Mouse (Mus musculus): Measurements from ENCODE around the gene Sf3b1.

GRCm38 (mm10) chr1:55061772-55062171 lies 34.5 kb upstream of the Sf3b1 start:
- TF ChIP-seq TAL1 (IDR thresholded peaks at IDR 0.05; ENCODE audit: low read length) (no peak), GATA1 (IDR thresholded peaks at IDR 0.05; ENCODE audit: low read length) (no peak)
